Mouse (Mus musculus): Measurements from ENCODE around the gene 4930556J24Rik. TPM values are rescaled to one million over a fixed set of nuclear protein-coding genes. Genes with fewer than 3 reads are reported as not detected.

The 4930556J24Rik gene
- total and polyA plus RNA-seq, 3 experiments = 0.31 to 0.47 TPM; not detected in 1

DNA sequence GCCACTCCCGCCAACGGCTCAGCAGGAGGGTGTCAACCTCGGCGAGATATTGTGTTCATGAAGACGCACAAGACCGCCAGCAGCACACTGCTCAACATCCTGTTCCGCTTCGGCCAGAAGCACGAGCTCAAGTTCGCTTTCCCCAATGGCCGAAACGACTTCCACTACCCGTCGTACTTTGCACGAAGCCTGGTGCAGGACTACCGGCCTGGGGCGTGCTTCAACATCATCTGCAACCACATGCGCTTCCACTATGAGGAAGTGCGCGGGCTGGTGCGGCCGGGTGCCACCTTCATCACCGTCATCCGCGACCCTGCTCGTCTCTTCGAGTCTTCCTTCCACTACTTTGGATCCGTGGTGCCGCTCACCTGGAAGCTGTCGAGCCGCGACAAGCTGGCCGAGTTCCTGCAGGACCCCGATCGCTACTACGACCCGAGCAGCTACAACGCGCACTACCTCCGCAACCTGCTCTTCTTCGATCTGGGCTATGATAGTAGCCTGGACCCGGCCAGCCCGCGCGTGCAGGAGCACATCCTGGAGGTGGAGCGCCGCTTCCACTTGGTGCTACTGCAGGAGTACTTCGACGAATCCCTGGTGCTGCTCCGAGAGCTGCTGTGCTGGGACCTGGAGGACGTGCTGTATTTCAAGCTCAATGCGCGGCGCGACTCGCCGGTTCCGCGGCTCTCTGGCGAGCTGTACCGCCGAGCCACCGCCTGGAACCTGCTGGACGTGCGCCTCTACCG is 21.6 kb upstream of the 4930556J24Rik start:
- Histone ChIP-seq H3K79me2 (ENCODE audit: control insufficient read depth, insufficient read depth, low read length, poor library complexity) (no peaks in the 10 kb centered on the region), H3K9me3 (replicated peaks; ENCODE audit: insufficient read depth, low read length) (no peaks in the 10 kb centered on the region), H3K36me3 (ENCODE audit: control insufficient read depth in 1 of 2, insufficient read depth in 2 of 2, low read length in 2 of 2) (no peaks in the 10 kb centered on the region), H3K27me3 (ENCODE audit: control insufficient read depth in 1 of 2, insufficient read depth in 2 of 2, low read length in 2 of 2) (peaks cover 0 to 3% of the 10 kb centered on the region in 2 experiments; a peak in 2 of 4 replicates), H3K27ac (ENCODE audit: control insufficient read depth, low read depth, low read length) (no peak overlapping the region), H3K4me3 (ENCODE audit: control insufficient read depth in 1 of 2, insufficient read depth in 1 of 2, low read depth in 2 of 2, low read length in 2 of 2) (no peak overlapping the region), H3K4me1 (ENCODE audit: control insufficient read depth in 1 of 2, insufficient read depth in 2 of 2, low read length in 2 of 2) (no peaks in the 10 kb centered on the region), H3K9ac (ENCODE audit: control insufficient read depth, low read depth, low read length, poor library complexity, severe bottlenecking) (no peak overlapping the region)
- no peak for TF ChIP-seq POLR2AphosphoS2 (IDR thresholded peaks at IDR 0.05; ENCODE audit: low read length)
- no peak for TF ChIP-seq EP300 (IDR thresholded peaks at IDR 0.05; ENCODE audit: low read depth in 1 of 2, low read length in 2 of 2)
- no peak for TF ChIP-seq RAD21 (IDR thresholded peaks at IDR 0.05; ENCODE audit: low read depth, low read length)
- TF ChIP-seq TCF12 (IDR thresholded peaks at IDR 0.05; ENCODE audit: low read depth, low read length) = no peak
- no peak for TF ChIP-seq TBP (IDR thresholded peaks at IDR 0.05; ENCODE audit: low read depth, low read length)
- TF ChIP-seq NELFE (IDR thresholded peaks at IDR 0.05; ENCODE audit: low read depth, low read length) = no peak
- no peak for TF ChIP-seq CHD1 (IDR thresholded peaks at IDR 0.05; ENCODE audit: low read depth, low read length)
- TF ChIP-seq MXI1 (IDR thresholded peaks at IDR 0.05; ENCODE audit: low read depth, low read length) = no peak
- TF ChIP-seq ZKSCAN1 (IDR thresholded peaks at IDR 0.05; ENCODE audit: low read depth, low read length) = no peak
- TF ChIP-seq E2F4 (IDR thresholded peaks at IDR 0.05; ENCODE audit: borderline replicate concordance, low read depth, low read length) = no peak
- no peak for TF ChIP-seq ZC3H11A (IDR thresholded peaks at IDR 0.05; ENCODE audit: low read depth, low read length)
- TF ChIP-seq NRF1 (IDR thresholded peaks at IDR 0.05; ENCODE audit: insufficient read depth, low read depth, low read length, poor library complexity, severe bottlenecking) = no peak
- TF ChIP-seq RCOR1 (IDR thresholded peaks at IDR 0.05; ENCODE audit: low read depth, low read length) = no peak
- TF ChIP-seq SIN3A (IDR thresholded peaks at IDR 0.05; ENCODE audit: low read length) = no peak
- no peak for TF ChIP-seq TAL1 (IDR thresholded peaks at IDR 0.05; ENCODE audit: low read length)
- no peak for TF ChIP-seq USF1 (IDR thresholded peaks at IDR 0.05; ENCODE audit: low read depth, low read length)
- TF ChIP-seq CTCF (IDR thresholded peaks at IDR 0.05 in 2 of 3, conservative IDR thresholded peaks at IDR 0.05 in 1 of 3; ENCODE audit: control insufficient read depth in 1 of 3, insufficient read depth in 1 of 3, low read depth in 2 of 3, low read length in 3 of 3, poor library complexity in 1 of 3, severe bottlenecking in 1 of 3) = no peak
- no peak for TF ChIP-seq ZNF384 (IDR thresholded peaks at IDR 0.05; ENCODE audit: low read depth, low read length)
- TF ChIP-seq POLR2AphosphoS5 (IDR thresholded peaks at IDR 0.05; ENCODE audit: borderline replicate concordance, low read depth, low read length) = no peak
- DNase-seq (ENCODE audit: low read depth, low spot score) = no peak

DNA sequence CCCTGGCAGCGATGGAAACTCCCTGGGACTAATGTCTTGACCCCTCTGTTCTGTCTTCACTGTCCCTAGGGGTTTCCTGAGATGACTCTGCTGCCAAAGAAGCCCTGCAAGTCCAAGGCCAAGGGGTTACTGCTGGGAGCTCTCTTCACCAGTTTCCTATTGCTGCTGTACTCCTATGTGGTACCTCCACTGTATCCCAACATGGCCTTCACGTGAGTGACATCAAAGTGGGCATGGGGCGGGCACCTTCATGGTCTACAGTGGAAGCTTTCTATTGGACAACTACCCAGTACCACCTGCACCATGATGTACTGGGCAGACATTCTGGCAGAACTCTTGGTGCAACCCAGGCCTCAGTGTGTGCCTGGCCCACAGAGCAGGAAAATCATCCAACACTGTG is 20.3 kb upstream of the 4930556J24Rik start:
- Histone ChIP-seq H3K4me1 (ENCODE audit: control insufficient read depth in 1 of 2, insufficient read depth in 2 of 2, low read length in 2 of 2) (no peaks in the 10 kb centered on the region), H3K27ac (ENCODE audit: control insufficient read depth, low read depth, low read length) (no peak overlapping the region), H3K79me2 (ENCODE audit: control insufficient read depth, insufficient read depth, low read length, poor library complexity) (no peaks in the 10 kb centered on the region), H3K9ac (ENCODE audit: control insufficient read depth, low read depth, low read length, poor library complexity, severe bottlenecking) (no peak overlapping the region), H3K9me3 (replicated peaks; ENCODE audit: insufficient read depth, low read length) (no peaks in the 10 kb centered on the region), H3K27me3 (ENCODE audit: control insufficient read depth in 1 of 2, insufficient read depth in 2 of 2, low read length in 2 of 2) (peaks cover 0 to 3% of the 10 kb centered on the region in 2 experiments; a peak in 2 of 4 replicates), H3K36me3 (ENCODE audit: control insufficient read depth in 1 of 2, insufficient read depth in 2 of 2, low read length in 2 of 2) (no peaks in the 10 kb centered on the region), H3K4me3 (ENCODE audit: control insufficient read depth in 1 of 2, insufficient read depth in 1 of 2, low read depth in 2 of 2, low read length in 2 of 2) (no peak overlapping the region)
- TF ChIP-seq ZNF384 (IDR thresholded peaks at IDR 0.05; ENCODE audit: low read depth, low read length) (no peak), ZC3H11A (IDR thresholded peaks at IDR 0.05; ENCODE audit: low read depth, low read length) (no peak), GATA1 (IDR thresholded peaks at IDR 0.05; ENCODE audit: low read depth, low read length) (no peak), TCF12 (IDR thresholded peaks at IDR 0.05; ENCODE audit: low read depth, low read length) (no peak), USF2 (IDR thresholded peaks at IDR 0.05; ENCODE audit: borderline replicate concordance in 1 of 2, insufficient read depth in 1 of 2, low read depth in 1 of 2, low read length in 2 of 2) (no peak), CTCF (IDR thresholded peaks at IDR 0.05 in 2 of 3, conservative IDR thresholded peaks at IDR 0.05 in 1 of 3; ENCODE audit: control insufficient read depth in 1 of 3, insufficient read depth in 1 of 3, low read depth in 2 of 3, low read length in 3 of 3, poor library complexity in 1 of 3, severe bottlenecking in 1 of 3) (no peak), EP300 (IDR thresholded peaks at IDR 0.05; ENCODE audit: low read depth in 1 of 2, low read length in 2 of 2) (no peak), HCFC1 (IDR thresholded peaks at IDR 0.05; ENCODE audit: low read depth, low read length) (no peak), RAD21 (IDR thresholded peaks at IDR 0.05; ENCODE audit: low read depth, low read length) (no peak), E2F4 (IDR thresholded peaks at IDR 0.05; ENCODE audit: borderline replicate concordance, low read depth, low read length) (no peak), UBTF (IDR thresholded peaks at IDR 0.05; ENCODE audit: borderline replicate concordance, insufficient read depth, low read depth, low read length) (no peak), POLR2AphosphoS2 (IDR thresholded peaks at IDR 0.05; ENCODE audit: low read length) (no peak), CHD2 (IDR thresholded peaks at IDR 0.05; ENCODE audit: low read length) (no peak), JUND (IDR thresholded peaks at IDR 0.05; ENCODE audit: low read depth, low read length) (no peak), ZKSCAN1 (IDR thresholded peaks at IDR 0.05; ENCODE audit: low read depth, low read length) (no peak), MAZ (IDR thresholded peaks at IDR 0.05; ENCODE audit: low read depth, low read length) (no peak), MAX (IDR thresholded peaks at IDR 0.05; ENCODE audit: low read length) (no peak), RCOR1 (IDR thresholded peaks at IDR 0.05; ENCODE audit: low read depth, low read length) (no peak), MEF2A (IDR thresholded peaks at IDR 0.05; ENCODE audit: extremely low read depth, insufficient replicate concordance, low read depth, low read length, poor library complexity, severe bottlenecking) (no peak)
- DNase-seq (ENCODE audit: low read depth, low spot score) = no peak

Measured in MEL (cell line).